Mouse (Mus musculus) spleen, postnatal 4 days (tissue): ENCODE results near the gene Acot12.

ENCODE experiments used
- DNase-seq, 2 experiments: peaks; one replicate each; pipeline ENCODE4 v3.0.0; 2022; ENCODE audit warnings: low spot score in 2 of 2

The Acot12 gene

GRCm38 (mm10) chr13:91741280-91742047, at the start of gene Acot12:
Gene Acot12 (plus strand): TSS chr13:91741512.
- no peak for DNase-seq

GRCm38 (mm10) chr13:91693615-91694014, 47.7 kb upstream of the Acot12 start:
- no peak for DNase-seq

DNA sequence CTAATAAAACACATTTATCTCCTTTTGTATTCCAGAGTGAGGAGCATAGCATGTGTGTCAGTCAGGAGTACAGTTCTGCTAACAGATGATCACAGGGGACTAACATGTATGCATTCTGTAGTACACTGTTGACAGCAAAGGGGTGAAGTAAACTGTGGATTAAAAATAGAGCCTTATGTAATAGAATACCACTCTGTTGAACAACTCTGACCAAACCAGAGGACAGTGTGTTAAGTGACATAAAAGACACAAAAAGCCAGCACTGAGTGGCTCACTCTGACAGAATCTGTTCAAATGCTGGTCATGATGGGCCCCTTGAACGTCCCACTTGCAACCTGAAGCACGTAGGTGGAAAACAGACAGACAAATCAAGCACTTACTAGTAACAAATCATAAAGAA, 45.9 kb upstream of the Acot12 start:
- DNase-seq: no peak

GRCm38 (mm10) chr13:91696109-91696645, 45.1 kb upstream of the Acot12 start:
- DNase-seq: no peak

DNA sequence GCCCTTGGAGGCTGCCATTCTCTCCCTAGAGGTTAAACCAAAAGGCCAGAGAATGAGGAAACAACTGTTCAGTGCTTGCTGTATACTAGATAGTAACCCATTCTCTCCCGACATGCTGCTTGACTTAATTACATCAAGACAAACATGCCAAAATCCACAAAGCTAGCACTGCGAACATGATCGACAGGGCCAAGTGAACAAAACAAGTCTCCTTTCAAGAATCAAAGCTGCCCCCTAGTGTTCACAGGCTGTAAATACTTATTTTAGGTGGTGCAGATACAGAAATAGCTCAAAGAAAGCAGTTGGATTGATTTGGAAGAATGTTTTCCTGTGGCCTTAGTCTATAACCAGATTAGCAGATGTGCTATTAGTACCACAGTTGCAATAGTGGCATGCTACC, 44.3 kb upstream of the Acot12 start:
- peak in 1 of 2 experiments; percentile 35 for DNase-seq

DNA sequence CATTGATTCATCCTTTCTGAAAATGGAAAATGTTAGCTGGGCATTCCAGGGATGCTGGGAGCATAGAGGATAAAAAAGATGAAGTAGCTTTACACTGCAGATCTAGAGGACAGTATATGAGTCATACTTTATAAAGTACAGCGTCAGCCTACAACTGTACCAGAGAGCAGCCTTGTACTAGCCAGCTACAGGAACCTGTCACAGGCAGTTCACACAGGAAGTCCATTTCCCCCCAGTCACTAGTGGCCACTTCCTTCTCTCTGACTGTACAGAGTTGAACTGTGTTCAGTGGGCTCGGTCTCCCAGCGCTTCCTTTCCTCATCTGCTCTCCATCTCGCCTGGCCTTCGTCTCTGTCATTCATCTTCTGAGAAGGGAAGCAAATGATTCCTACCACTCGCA, 39.0 kb upstream of the Acot12 start:
- peak in 1 of 2 experiments; percentile 18 for DNase-seq

DNA sequence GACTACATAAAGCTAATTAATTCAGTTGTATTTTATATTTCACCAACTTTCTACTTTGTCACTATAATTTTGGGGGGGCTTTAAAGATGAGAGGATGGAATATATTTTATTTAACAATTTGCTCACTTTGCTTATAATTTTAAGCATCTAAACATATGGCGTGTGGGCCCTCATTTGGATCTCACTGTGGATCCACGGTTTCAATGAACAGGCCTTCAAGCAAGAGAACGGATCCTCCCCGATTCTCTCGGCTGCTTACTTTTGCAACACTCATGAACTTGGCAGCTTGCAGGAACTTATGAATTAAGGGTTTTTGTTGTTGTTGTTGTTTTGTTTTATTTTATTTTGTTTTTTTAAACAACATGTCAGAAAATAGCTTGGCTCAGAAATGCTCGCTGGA, 21.8 kb upstream of the Acot12 start:
- no peak for DNase-seq

DNA sequence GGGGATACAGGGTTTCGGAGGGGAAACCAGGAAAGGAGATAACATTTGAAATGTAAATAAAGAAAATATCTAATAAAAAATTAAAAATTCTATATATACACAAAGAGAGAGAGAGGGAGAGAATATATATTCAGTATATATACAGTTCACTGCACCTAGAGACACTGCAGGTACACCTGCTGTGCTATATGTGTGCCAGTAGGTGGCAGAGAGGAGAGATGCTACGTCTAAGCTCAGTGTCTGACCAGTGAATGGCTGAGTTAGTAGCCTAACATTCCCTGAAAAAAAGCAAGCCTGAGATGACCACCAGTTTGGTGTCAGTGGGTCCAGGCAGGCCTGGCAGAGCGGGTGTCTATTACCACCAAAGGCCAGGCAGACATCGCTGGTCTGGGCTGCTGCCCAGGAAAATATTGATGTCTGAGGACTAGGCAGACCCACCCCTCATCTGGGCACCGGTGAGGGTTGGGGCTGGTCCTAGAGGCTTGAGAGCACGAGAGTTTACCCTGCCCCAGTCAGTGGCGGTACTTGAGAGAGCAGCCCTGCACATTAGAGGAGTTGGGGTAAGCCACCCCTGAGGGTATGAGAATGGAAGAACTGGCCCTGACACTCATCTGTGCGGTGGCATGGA, 18.1 kb upstream of the Acot12 start:
- DNase-seq: no peak

- DNase-seq: no peak
Observed at GRCm38 (mm10) chr13:91723736-91724119, 17.6 kb upstream of the Acot12 start.

- DNase-seq: no peak
Observed at GRCm38 (mm10) chr13:91724211-91724610, 17.1 kb upstream of the Acot12 start.

DNA sequence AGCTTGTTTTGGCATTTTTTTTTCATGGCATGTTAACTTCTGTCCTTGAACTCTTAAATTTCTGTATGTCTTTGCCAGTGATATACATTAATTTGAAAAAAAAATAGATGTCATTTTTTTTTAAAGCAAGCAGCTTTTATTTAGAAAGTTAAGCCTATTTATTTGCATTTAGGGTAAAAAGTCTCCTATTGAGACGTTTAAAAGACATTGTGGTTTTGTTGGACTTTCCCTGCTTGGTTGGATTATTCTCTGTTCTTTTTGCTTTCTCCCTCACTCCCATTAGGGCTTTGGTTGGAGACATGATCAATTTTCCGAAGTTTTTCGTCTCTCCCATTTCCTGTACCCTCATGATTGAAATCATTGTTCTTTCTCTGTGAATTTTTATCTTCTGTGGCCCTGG, 16.2 kb upstream of the Acot12 start:
- no peak for DNase-seq

DNA sequence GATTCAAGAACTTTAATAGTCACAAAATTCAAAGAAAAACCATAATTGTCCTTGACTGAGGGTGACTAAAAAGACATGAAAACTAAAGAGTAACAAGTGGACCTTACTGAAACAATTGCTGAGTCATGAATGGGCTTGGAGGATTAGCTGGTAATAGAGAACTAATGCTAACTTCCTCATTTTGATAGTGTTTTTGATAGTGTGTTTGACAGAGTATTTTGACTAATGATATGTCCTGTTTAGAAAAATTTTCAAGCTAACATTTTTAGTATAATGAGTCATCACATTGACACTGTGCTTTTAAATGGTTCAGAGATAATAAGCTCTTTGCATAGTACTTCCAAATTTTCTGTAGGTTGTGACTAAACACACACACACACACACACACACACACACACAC, 13.4 kb upstream of the Acot12 start:
- DNase-seq: no peak

DNA sequence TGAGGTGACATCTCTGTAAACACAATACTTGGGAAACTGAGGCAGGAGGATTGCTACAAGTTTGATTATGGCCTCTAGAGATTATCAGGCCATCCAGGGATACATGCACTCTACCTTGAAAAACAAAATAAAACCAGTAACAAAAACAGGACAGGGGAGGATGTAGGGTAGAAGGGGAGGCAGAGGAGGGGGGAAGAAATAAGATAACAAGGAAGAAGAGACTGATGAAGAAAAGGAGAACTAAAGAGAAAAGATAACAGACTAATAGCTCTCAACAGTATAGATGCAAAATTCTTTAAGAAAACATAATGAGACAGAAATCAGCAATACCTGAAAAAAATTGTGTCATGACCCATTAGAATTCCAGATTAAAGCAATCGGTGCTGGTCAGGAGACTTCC, 4.1 kb upstream of the Acot12 start:
- DNase-seq: no peak

DNA sequence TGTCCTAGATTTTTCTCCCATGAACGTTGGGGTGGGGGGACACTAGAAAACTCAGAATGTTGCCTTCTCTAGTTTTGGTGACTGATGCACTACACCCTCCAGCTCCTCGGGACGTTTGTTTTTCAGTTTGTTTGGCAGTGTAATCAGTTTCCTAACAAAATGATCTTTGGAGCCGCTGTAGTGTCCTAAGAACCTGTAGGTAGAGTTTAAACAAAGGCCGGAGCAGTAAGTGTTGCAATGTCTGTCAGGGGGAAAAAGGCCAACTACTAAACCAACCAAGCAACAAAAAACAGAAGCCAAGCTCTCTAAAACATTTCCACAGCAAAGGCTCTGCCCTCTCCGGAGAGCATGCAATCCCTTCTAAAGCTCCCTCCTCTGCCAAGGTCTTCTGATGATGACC, 461 bp upstream of the Acot12 start:
- DNase-seq: no peak

- DNase-seq: no peak
Observed at GRCm38 (mm10) chr13:91743180-91743579, 1.9 kb downstream of the Acot12 start.

GRCm38 (mm10) chr13:91746470-91746869, 5.2 kb downstream of the Acot12 start:
- no peak for DNase-seq

GRCm38 (mm10) chr13:91748401-91748800, 7.1 kb downstream of the Acot12 start:
- no peak for DNase-seq

DNA sequence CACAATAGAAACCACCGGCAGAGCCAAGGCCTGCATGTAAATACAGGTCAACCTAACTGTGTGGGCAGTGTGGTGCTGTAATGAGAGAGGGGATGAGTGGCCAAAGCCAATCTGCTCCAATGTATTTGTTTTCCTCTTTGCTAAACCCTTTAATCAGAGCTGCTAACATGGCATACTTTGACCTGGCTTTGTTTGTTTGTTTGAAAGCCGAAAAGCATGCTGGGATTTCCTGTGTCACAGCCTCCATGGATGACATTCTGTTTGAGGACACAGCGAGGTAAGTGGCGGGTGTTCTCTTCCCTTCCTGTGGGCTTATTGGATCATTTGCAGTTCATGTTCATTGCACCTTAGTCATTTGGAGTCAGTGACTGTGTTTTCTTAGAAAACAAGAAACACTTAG, 8.7 kb downstream of the Acot12 start:
- no peak for DNase-seq

DNA sequence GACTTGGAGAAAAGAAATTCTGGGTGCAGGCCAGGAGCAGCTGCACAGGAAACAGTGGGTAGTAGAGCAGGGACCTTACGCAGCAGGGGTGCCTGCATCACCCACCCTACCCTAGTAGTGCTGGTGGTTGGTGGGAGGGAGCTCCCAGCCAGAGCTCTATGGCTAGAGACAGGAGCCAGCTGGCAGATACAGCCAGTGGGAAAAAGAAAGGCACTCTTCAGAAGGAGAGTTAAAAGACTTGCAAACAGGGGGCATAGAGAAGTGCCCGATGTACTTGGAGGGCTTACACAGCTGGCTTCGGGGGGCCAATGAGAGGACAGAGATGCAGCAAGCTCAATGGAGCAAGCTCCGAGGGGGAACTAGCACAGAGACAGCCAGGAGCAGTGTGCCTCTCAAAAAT, 12.4 kb downstream of the Acot12 start:
- no peak for DNase-seq

DNA sequence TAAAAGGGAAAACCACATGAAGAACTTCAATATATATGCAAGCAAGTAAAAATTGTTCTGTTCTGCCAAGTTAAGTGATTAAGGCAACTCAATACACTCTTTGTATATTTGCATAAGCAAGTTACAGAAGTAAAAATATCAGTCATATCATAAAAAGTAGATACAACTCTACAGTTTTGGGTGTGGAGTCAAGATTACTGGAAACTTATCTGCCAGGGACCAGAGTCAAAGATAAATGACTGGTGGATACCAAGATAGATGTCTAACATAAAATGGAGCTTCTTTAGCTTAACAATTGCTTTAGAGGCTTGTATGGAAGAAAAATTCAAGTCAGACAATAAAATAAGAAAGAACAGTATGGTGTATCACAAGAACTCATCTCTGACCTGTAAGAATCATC, 13.4 kb downstream of the Acot12 start:
- no peak for DNase-seq

DNA sequence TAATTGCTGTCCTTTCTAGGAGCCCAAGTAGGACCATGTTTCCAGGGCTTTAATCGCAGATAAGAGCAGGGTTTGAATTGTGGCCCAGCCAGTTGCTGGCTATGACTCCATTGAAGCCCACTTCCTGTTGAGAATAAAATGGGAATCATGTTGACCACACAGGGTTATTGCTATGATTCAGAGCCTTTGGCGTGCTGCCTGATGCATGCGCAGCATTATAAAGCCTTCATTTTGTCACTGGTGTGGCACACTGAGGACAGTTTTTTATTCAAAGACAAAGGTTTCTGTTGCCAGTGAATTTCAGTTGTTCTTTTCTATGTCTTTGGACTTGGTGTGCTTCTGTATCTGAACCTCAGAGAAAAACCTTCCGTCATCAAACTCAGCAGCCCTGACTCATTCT, 14.9 kb downstream of the Acot12 start:
- no peak for DNase-seq

DNA sequence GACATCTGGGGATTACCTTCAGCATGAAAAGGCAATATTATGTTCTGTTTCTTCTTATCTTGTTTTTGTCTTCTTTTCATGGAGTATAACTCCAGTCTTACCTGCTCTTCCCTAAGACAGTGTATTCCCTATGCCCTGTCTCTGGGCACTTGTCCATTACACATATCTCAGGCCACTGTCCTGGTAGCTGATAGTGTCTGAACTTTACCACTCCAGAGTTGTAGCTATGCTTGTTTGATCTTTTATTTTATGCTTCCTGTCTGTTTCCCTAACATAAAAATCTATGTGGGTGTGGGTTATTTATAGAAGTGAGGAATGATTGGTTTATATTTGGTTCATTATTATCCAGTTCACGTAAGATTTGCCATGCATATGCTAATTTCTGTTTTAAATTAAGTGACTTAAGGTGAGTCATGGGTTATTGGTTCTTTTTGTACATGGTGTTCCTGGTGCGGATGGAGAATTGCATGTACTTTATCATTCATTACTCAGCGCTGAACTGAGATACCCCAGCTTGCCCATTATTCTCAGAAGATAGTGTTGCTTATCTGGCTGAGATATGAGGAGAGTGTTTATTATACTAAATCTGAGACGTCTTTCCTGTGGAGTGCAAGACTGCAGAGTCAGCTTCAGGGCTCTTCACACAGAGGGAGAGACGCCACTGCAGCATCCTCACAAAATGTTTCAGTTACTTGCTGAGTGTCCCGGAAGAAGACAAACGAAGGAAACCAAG, 17.2 kb downstream of the Acot12 start:
- DNase-seq: no peak

GRCm38 (mm10) chr13:91759791-91760190, 18.5 kb downstream of the Acot12 start:
- DNase-seq: no peak
